Mouse (Mus musculus): ENCODE data around the gene Krtap4-8. TPM values are rescaled to one million over a fixed set of nuclear protein-coding genes. Genes with fewer than 3 reads are reported as not detected.

Gene Krtap4-8
- polyA plus RNA-seq, 1 experiment from 2014 or later = not detected

GRCm38 (mm10) chr11:99768410-99768809 is 12.1 kb downstream of the Krtap4-8 start:
- Histone ChIP-seq H3K36me3 (ENCODE audit: insufficient read depth) (no peaks in the 10 kb centered on the region), H3K9me3 (ENCODE audit: low read depth, low read length) (no peaks in the 10 kb centered on the region), H3K9ac (no peak overlapping the region), H3K27ac (ENCODE audit: low read depth) (no peak overlapping the region), H3K4me1 (ENCODE audit: insufficient read depth) (no peaks in the 10 kb centered on the region), H3K27me3 (ENCODE audit: insufficient read depth, low read length) (no peaks in the 10 kb centered on the region), H3K4me3 (ENCODE audit: low read depth, low read length) (no peak overlapping the region), H3K4me2 (no peak overlapping the region)
- DNase-seq (no peak), ATAC-seq (ENCODE audit: insufficient read depth) (no peak)
- no peak for TF ChIP-seq CTCF (IDR thresholded peaks at IDR 0.05; ENCODE audit: low read depth)
- WGBS = 65% methylated on average over 2 of the region's 2 CpGs

GRCm38 (mm10) chr11:99758877-99759276 is 21.6 kb downstream of the Krtap4-8 start:
- Histone ChIP-seq H3K9ac (no peak overlapping the region), H3K9me3 (ENCODE audit: low read depth, low read length) (no peaks in the 10 kb centered on the region), H3K4me3 (ENCODE audit: low read depth, low read length) (no peak overlapping the region), H3K27ac (ENCODE audit: low read depth) (no peak overlapping the region), H3K27me3 (ENCODE audit: insufficient read depth, low read length) (no peaks in the 10 kb centered on the region), H3K36me3 (ENCODE audit: insufficient read depth) (no peaks in the 10 kb centered on the region), H3K4me1 (ENCODE audit: insufficient read depth) (no peaks in the 10 kb centered on the region), H3K4me2 (no peak overlapping the region)
- no peak for TF ChIP-seq CTCF (IDR thresholded peaks at IDR 0.05; ENCODE audit: low read depth)
- WGBS = 92% methylated on average over 1 of the region's 1 CpGs
- no peak for DNase-seq
- no peak for ATAC-seq (ENCODE audit: insufficient read depth)

- Histone ChIP-seq H3K9ac (no peak overlapping the region), H3K9me3 (ENCODE audit: low read depth, low read length) (no peaks in the 10 kb centered on the region), H3K27me3 (ENCODE audit: insufficient read depth, low read length) (no peaks in the 10 kb centered on the region), H3K36me3 (ENCODE audit: insufficient read depth) (no peaks in the 10 kb centered on the region), H3K27ac (ENCODE audit: low read depth) (no peak overlapping the region), H3K4me1 (ENCODE audit: insufficient read depth) (no peaks in the 10 kb centered on the region), H3K4me2 (no peak overlapping the region), H3K4me3 (ENCODE audit: low read depth, low read length) (no peak overlapping the region)
- peak; percentile 21 for DNase-seq
- ATAC-seq (ENCODE audit: insufficient read depth) = no peak
- WGBS = 62% methylated on average over 3 of the region's 3 CpGs
- no peak for TF ChIP-seq CTCF (IDR thresholded peaks at IDR 0.05; ENCODE audit: low read depth)
Observed at GRCm38 (mm10) chr11:99743985-99744384, 36.5 kb downstream of the Krtap4-8 start.

GRCm38 (mm10) chr11:99734190-99734589 is 46.3 kb downstream of the Krtap4-8 start, which contains the start of gene Gm14180:
Gene Gm14180 (minus strand): TSS chr11:99734290.
- no peaks in the 10 kb centered on the region for H3K9me3 ChIP-seq (ENCODE audit: low read depth, low read length)
- no peaks in the 10 kb centered on the region for H3K27me3 ChIP-seq (ENCODE audit: insufficient read depth, low read length)
- DNase-seq (no peak), ATAC-seq (ENCODE audit: insufficient read depth) (no peak)
- WGBS = 55% methylated on average over 2 of the region's 2 CpGs
- H3K4me2 ChIP-seq = no peak within 1 kb of the TSS
- H3K9ac ChIP-seq = no peak within 1 kb of the TSS
- no peak for TF ChIP-seq CTCF (IDR thresholded peaks at IDR 0.05; ENCODE audit: low read depth)
- H3K27ac ChIP-seq (ENCODE audit: low read depth) = no peak within 1 kb of the TSS
- no peaks in the 10 kb centered on the region for H3K4me1 ChIP-seq (ENCODE audit: insufficient read depth)
- H3K4me3 ChIP-seq (ENCODE audit: low read depth, low read length) = no peak within 1 kb of the TSS
- no peaks in the 10 kb centered on the region for H3K36me3 ChIP-seq (ENCODE audit: insufficient read depth)

Other genes starting within 250 kb of the Krtap4-8 start
- 0.17 TPM in 1 of 2 replicates, not detected in the other for gene Krt40, start 237.5 kb downstream of the Krtap4-8 start, polyA plus RNA-seq (2014; fragmentation: Nextera tagmentation; extraction: Ambion mirVana)
- gene Krtap3-3, start 229.8 kb downstream of the Krtap4-8 start, polyA plus RNA-seq (2014; fragmentation: Nextera tagmentation; extraction: Ambion mirVana) = not detected in 2 replicates
- not detected in 2 replicates for gene Krtap3-2, start 223.9 kb downstream of the Krtap4-8 start, polyA plus RNA-seq (2014; fragmentation: Nextera tagmentation; extraction: Ambion mirVana)
- gene Gm11939, start 221.2 kb downstream of the Krtap4-8 start, polyA plus RNA-seq (2014; fragmentation: Nextera tagmentation; extraction: Ambion mirVana) = not detected in 2 replicates
- gene Krtap3-1, start 214.1 kb downstream of the Krtap4-8 start, polyA plus RNA-seq (2014; fragmentation: Nextera tagmentation; extraction: Ambion mirVana) = not detected in 2 replicates
- not detected in 2 replicates for gene Krtap1-5, start 199.7 kb downstream of the Krtap4-8 start, polyA plus RNA-seq (2014; fragmentation: Nextera tagmentation; extraction: Ambion mirVana)
- not detected in 2 replicates for gene Krtap1-4, start 197.1 kb downstream of the Krtap4-8 start, polyA plus RNA-seq (2014; fragmentation: Nextera tagmentation; extraction: Ambion mirVana)
- gene Krtap1-3, start 189.4 kb downstream of the Krtap4-8 start, polyA plus RNA-seq (2014; fragmentation: Nextera tagmentation; extraction: Ambion mirVana) = not detected in 2 replicates
- gene Krtap9-3, start 182.6 kb downstream of the Krtap4-8 start, polyA plus RNA-seq (2014; fragmentation: Nextera tagmentation; extraction: Ambion mirVana) = not detected in 2 replicates
- not detected in 2 replicates for gene Gm11938, start 177.4 kb downstream of the Krtap4-8 start, polyA plus RNA-seq (2014; fragmentation: Nextera tagmentation; extraction: Ambion mirVana)
- gene Gm11937, start 170.5 kb downstream of the Krtap4-8 start, polyA plus RNA-seq (2014; fragmentation: Nextera tagmentation; extraction: Ambion mirVana) = not detected in 2 replicates
- not detected in 2 replicates for gene Krtap2-4, start 165.9 kb downstream of the Krtap4-8 start, polyA plus RNA-seq (2014; fragmentation: Nextera tagmentation; extraction: Ambion mirVana)
- gene Gm11562, start 160.3 kb downstream of the Krtap4-8 start, polyA plus RNA-seq (2014; fragmentation: Nextera tagmentation; extraction: Ambion mirVana) = not detected in 2 replicates
- gene Krtap4-1, start 152.5 kb downstream of the Krtap4-8 start, polyA plus RNA-seq (2014; fragmentation: Nextera tagmentation; extraction: Ambion mirVana) = not detected in 2 replicates
- not detected in 2 replicates for gene Krtap4-2, start 145.6 kb downstream of the Krtap4-8 start, polyA plus RNA-seq (2014; fragmentation: Nextera tagmentation; extraction: Ambion mirVana)
- gene Krtap4-7, start 136.6 kb downstream of the Krtap4-8 start, polyA plus RNA-seq (2014; fragmentation: Nextera tagmentation; extraction: Ambion mirVana) = not detected in 2 replicates
- not detected in 2 replicates for gene Gm11555, start 130.5 kb downstream of the Krtap4-8 start, polyA plus RNA-seq (2014; fragmentation: Nextera tagmentation; extraction: Ambion mirVana)
- gene Gm11563, start 121.7 kb downstream of the Krtap4-8 start, polyA plus RNA-seq (2014; fragmentation: Nextera tagmentation; extraction: Ambion mirVana) = not detected in 2 replicates
- gene Krtap4-6, start 114.7 kb downstream of the Krtap4-8 start, polyA plus RNA-seq (2014; fragmentation: Nextera tagmentation; extraction: Ambion mirVana) = not detected in 2 replicates
- not detected in 2 replicates for gene Gm14190, start 90.0 kb downstream of the Krtap4-8 start, polyA plus RNA-seq (2014; fragmentation: Nextera tagmentation; extraction: Ambion mirVana)
- gene Gm14180, start 46.4 kb downstream of the Krtap4-8 start, polyA plus RNA-seq (2014; fragmentation: Nextera tagmentation; extraction: Ambion mirVana) = not detected in 2 replicates
- not detected in 2 replicates for gene Gm11595, start 7.8 kb downstream of the Krtap4-8 start, polyA plus RNA-seq (2014; fragmentation: Nextera tagmentation; extraction: Ambion mirVana)
- not detected in 2 replicates for gene Krtap4-9, start 4.5 kb upstream of the Krtap4-8 start, polyA plus RNA-seq (2014; fragmentation: Nextera tagmentation; extraction: Ambion mirVana)
- not detected in 2 replicates for gene Gm11596, start 12.8 kb upstream of the Krtap4-8 start, polyA plus RNA-seq (2014; fragmentation: Nextera tagmentation; extraction: Ambion mirVana)
- not detected in 2 replicates for gene Gm11569, start 18.2 kb upstream of the Krtap4-8 start, polyA plus RNA-seq (2014; fragmentation: Nextera tagmentation; extraction: Ambion mirVana)
- gene Gm11554, start 23.7 kb upstream of the Krtap4-8 start, polyA plus RNA-seq (2014; fragmentation: Nextera tagmentation; extraction: Ambion mirVana) = not detected in 2 replicates
- not detected in 2 replicates for gene Krtap4-13, start 29.2 kb upstream of the Krtap4-8 start, polyA plus RNA-seq (2014; fragmentation: Nextera tagmentation; extraction: Ambion mirVana)
- gene Gm11564, start 35.0 kb upstream of the Krtap4-8 start, polyA plus RNA-seq (2014; fragmentation: Nextera tagmentation; extraction: Ambion mirVana) = not detected in 2 replicates
- gene 2300003K06Rik, start 57.4 kb upstream of the Krtap4-8 start, polyA plus RNA-seq (2014; fragmentation: Nextera tagmentation; extraction: Ambion mirVana) = not detected in 2 replicates
- not detected in 2 replicates for gene Krtap4-16, start 70.9 kb upstream of the Krtap4-8 start, polyA plus RNA-seq (2014; fragmentation: Nextera tagmentation; extraction: Ambion mirVana)
- not detected in 2 replicates for gene Gm11568, start 77.2 kb upstream of the Krtap4-8 start, polyA plus RNA-seq (2014; fragmentation: Nextera tagmentation; extraction: Ambion mirVana)
- gene Gm11559, start 83.8 kb upstream of the Krtap4-8 start, polyA plus RNA-seq (2014; fragmentation: Nextera tagmentation; extraction: Ambion mirVana) = not detected in 2 replicates
- gene Krtap9-1, start 92.7 kb upstream of the Krtap4-8 start, polyA plus RNA-seq (2014; fragmentation: Nextera tagmentation; extraction: Ambion mirVana) = not detected in 2 replicates
- not detected in 2 replicates for gene Gm11567, start 98.5 kb upstream of the Krtap4-8 start, polyA plus RNA-seq (2014; fragmentation: Nextera tagmentation; extraction: Ambion mirVana)
- not detected in 2 replicates for gene Krtap31-1, start 127.2 kb upstream of the Krtap4-8 start, polyA plus RNA-seq (2014; fragmentation: Nextera tagmentation; extraction: Ambion mirVana)
- gene Gm11565, start 134.0 kb upstream of the Krtap4-8 start, polyA plus RNA-seq (2014; fragmentation: Nextera tagmentation; extraction: Ambion mirVana) = not detected in 2 replicates
- gene Krtap31-2, start 155.6 kb upstream of the Krtap4-8 start, polyA plus RNA-seq (2014; fragmentation: Nextera tagmentation; extraction: Ambion mirVana) = not detected in 2 replicates
- gene Krtap9-5, start 167.8 kb upstream of the Krtap4-8 start, polyA plus RNA-seq (2014; fragmentation: Nextera tagmentation; extraction: Ambion mirVana) = not detected in 2 replicates
- gene Krtap29-1, start 198.3 kb upstream of the Krtap4-8 start, polyA plus RNA-seq (2014; fragmentation: Nextera tagmentation; extraction: Ambion mirVana) = not detected in 2 replicates
- gene Krtap16-1, start 205.9 kb upstream of the Krtap4-8 start, polyA plus RNA-seq (2014; fragmentation: Nextera tagmentation; extraction: Ambion mirVana) = not detected in 2 replicates
- 0.75 and 0.87 TPM in 2 replicates for gene Krtap17-1, start 213.3 kb upstream of the Krtap4-8 start, polyA plus RNA-seq (2014; fragmentation: Nextera tagmentation; extraction: Ambion mirVana)
- gene Krt33a, start 235.5 kb upstream of the Krtap4-8 start, polyA plus RNA-seq (2014; fragmentation: Nextera tagmentation; extraction: Ambion mirVana) = not detected in 2 replicates
- not detected in 2 replicates for gene Krt33b, start 249.2 kb upstream of the Krtap4-8 start, polyA plus RNA-seq (2014; fragmentation: Nextera tagmentation; extraction: Ambion mirVana)